Mouse (Mus musculus) lung, adult 2 months (tissue): ENCODE data around the gene Acp4.
"Not testable (repeated sequence)": the region's sequence is repeated elsewhere in the genome, so short reads cannot be mapped to it uniquely, and the experiment has no call there.

Source experiments
- CTCF ChIP-seq: fragments of 200-500 bp; IDR thresholded peaks from 2 replicates; pipeline ENCODE4 v1.5.1; 2011; ENCODE audit warnings: mild to moderate bottlenecking, low read length, control low read depth; ENCODE audit not compliant: insufficient read depth
- POLR2A ChIP-seq: fragments of 200-500 bp; IDR thresholded peaks from 2 replicates; pipeline ENCODE4 v1.6.1; 2011; ENCODE audit warnings: low read depth, mild to moderate bottlenecking, control low read depth, low read length, borderline replicate concordance; ENCODE audit errors: extremely low read depth

DNA sequence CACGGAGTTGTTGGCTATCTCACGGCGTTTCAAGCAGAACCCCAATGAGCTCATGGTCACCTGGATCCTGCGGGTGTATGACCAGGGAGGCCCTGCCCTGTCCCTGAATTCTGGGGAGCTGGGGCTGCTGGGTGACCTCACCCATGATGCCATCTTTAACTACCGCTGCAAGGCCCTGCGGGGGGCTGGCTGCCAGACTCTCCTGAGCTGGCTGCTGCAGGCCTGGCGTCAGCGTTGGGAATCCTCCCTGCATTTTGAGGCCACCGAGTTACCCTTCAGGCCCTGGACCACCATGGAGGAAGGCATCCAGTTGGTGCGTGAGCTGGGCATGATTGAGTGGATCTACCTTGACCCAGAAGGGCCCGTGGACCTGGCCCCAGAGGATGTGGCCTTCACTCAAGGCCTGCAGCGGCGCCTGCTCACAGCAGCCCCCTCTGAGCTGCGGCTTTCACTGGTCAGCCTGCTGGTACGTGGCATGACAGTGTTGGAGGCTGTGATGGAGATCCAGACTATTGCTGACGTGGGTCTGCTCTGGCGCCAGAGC is 6.4 kb downstream of the Acp4 start:
- TF ChIP-seq POLR2A, CTCF: not testable (repeated sequence)
